Mouse (Mus musculus): ENCODE measurements around the gene Ren1. TPM values are rescaled to one million over a fixed set of nuclear protein-coding genes. Genes with fewer than 3 reads are reported as not detected.

The Ren1 gene
- polyA plus RNA-seq, 1 experiment from 2014 or later: 0.11 TPM

DNA sequence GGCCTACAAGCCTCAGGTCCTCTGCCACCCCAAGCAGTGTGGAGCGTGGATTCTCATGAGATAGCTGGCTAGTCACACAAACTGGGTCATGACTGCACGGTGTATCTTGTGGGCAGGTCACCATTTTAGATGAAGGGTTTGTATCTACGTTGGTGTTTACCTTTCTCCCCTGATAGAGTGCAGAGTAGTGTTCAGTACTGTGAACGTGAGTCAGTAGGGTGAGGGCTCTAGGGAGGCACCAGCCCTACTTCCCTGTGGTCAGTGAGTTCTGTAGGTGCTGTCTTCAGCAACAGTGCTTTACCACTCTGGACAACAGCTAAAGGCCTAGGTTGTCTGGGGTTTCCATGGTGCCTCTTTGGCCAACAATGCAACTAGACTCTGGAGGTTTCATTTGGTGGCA is 53.7 kb downstream of the Ren1 start:
- Histone ChIP-seq H3K36me3 (no peaks in the 10 kb centered on the region), H3K9ac (no peak overlapping the region), H3K9me3 (no peaks in the 10 kb centered on the region), H3K27me3 (replicated peaks) (no peaks in the 10 kb centered on the region), H3K4me1 (peaks cover 14% of the 10 kb centered on the region), H3K4me2 (replicated peaks) (no peak overlapping the region), H3K4me3 (no peak overlapping the region), H3K27ac (no peak overlapping the region)
- no peak for ATAC-seq (ENCODE audit: low FRiP score, low read depth)
- 94% methylated on average over 4 of the region's 4 CpGs for WGBS

DNA sequence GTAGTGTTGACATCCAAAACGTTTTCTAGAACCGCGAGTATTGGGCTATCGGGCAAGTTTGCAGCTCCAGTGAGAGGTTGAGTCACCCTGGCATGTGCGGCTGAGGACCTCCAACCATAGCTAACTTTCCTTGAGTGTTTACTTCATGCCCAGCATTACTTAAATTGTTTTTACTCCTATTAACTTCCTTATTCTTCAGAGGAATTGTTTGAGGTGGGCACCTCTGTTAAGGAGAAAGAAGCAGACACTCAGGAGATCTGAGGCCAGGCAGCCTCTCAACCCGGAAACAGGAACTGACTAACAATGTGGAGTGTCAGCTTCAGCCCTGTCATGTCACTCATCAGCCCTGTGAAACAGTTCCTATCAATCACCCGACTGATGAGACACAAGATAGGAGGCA is 56.3 kb downstream of the Ren1 start:
- no peak overlapping the region for H3K9ac ChIP-seq
- H3K27ac ChIP-seq: no peak overlapping the region
- H3K27me3 ChIP-seq (replicated peaks): no peaks in the 10 kb centered on the region
- H3K36me3 ChIP-seq: no peaks in the 10 kb centered on the region
- H3K4me1 ChIP-seq: peaks cover 14% of the 10 kb centered on the region
- no peak overlapping the region for H3K4me3 ChIP-seq
- no peak overlapping the region for H3K4me2 ChIP-seq (replicated peaks)
- no peaks in the 10 kb centered on the region for H3K9me3 ChIP-seq
- WGBS: 91% methylated on average over 7 of the region's 7 CpGs
- no peak for ATAC-seq (ENCODE audit: low FRiP score, low read depth)

DNA sequence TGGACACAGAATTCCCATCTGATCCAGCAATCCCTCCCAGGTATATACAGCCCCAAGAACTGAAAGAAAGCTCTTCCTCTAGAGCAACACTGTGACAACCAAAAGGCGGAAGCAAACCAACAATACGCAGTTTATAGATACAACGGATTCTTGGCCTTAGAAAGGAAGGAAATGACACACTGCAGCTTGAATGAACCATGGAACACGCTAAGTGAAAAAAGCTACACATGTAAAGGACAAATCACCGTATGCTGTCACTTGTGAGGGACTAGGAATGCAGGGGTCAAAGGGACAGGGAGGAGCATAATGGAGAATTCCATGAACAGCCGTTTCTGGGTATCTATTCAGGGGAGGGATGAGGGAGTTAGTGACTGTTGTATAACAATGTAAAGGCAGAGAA is 57.1 kb downstream of the Ren1 start:
- Histone ChIP-seq H3K9me3 (no peaks in the 10 kb centered on the region), H3K27me3 (replicated peaks) (no peaks in the 10 kb centered on the region), H3K4me3 (no peak overlapping the region), H3K4me2 (replicated peaks) (no peak overlapping the region), H3K36me3 (no peaks in the 10 kb centered on the region), H3K4me1 (peaks cover 14% of the 10 kb centered on the region), H3K27ac (no peak overlapping the region), H3K9ac (no peak overlapping the region)
- 51% methylated on average over 6 of the region's 6 CpGs for WGBS
- ATAC-seq (ENCODE audit: low FRiP score, low read depth): no peak

DNA sequence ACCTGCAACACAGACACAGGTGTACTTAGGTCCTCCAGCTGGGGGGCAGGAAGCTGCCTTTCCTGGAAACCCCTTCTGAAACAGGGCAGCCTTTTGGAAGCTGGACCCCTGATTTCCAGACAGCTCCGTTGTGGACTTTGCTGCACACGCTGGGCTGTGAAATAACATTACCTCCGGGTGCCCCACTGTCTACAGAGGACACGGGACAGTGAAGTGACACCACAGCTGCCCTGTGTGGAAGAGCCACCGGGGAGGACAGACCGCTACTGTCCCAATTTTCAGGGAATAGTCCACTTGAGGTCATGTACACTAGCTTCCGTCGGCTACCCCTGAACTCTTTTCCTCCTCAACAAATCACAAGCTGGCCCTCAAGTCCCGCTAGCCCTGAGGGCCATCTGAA is 58.0 kb downstream of the Ren1 start:
- Histone ChIP-seq H3K4me2 (replicated peaks) (no peak overlapping the region), H3K4me3 (no peak overlapping the region), H3K9me3 (no peaks in the 10 kb centered on the region), H3K27me3 (replicated peaks) (no peaks in the 10 kb centered on the region), H3K36me3 (no peaks in the 10 kb centered on the region), H3K4me1 (peaks cover 17% of the 10 kb centered on the region), H3K9ac (no peak overlapping the region), H3K27ac (no peak overlapping the region)
- 35% methylated on average over 9 of the region's 9 CpGs for WGBS
- ATAC-seq (ENCODE audit: low FRiP score, low read depth): no peak

DNA sequence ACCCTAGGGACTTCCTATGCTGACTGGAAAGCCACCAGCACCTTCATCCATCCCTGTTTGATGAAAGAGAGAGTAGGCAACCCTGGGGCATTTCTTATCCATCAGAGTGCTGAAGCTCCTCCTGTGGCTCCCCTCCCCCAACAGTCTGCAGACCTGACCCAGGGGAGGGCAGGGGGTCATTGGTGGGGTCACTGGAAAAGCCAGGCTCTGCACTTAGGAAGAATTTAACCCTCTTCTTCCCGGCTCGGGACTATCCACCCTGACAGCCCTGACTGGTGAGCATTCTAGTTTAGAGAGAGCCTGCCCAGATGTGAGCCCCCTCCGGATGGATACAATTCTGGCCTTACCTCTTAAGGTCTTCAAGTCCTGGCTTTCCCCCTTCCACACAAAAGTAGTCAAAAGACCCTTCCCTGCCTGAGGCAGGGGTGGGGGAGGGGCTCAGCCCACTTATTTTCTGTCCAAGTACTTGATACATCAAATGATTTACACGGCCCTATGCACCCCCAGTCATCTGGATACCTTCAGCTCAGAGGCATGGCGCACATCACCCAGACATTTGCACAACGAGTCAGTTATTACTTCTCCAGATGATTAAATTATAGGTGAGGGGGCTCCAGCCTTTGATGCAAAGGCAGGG is 58.7 kb downstream of the Ren1 start:
- ATAC-seq (ENCODE audit: low FRiP score, low read depth): peak; percentile 13; the same call in 1 of the 2 replicates
- Histone ChIP-seq H3K9ac (no peak overlapping the region), H3K4me2 (replicated peaks) (no peak overlapping the region; the same call in 1 of the 2 replicates), H3K4me3 (no peak overlapping the region), H3K27me3 (replicated peaks) (no peaks in the 10 kb centered on the region), H3K4me1 (peaks cover 17% of the 10 kb centered on the region), H3K36me3 (no peaks in the 10 kb centered on the region), H3K9me3 (no peaks in the 10 kb centered on the region), H3K27ac (no peak overlapping the region)
- WGBS: 8% methylated on average over 6 of the region's 6 CpGs

DNA sequence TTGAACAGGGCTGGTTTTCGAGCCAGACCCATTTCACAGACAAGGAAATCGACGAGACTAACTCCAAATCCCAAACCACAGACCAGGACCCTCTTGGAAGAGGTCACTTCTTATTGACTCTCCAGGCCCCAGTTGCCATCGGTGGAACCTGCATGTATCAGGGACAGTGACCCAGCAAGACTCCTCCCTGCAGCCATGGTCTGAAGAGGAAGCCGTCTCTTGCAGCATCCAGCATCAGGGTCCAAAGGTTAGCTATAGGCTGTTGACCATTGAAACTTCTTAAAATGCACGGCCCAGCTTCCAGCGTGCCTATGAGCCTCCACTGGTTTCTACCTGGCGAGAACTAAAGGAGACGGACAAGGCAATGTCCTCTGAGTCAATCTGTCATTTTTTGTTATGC is 59.5 kb downstream of the Ren1 start:
- Histone ChIP-seq H3K27me3 (replicated peaks) (no peaks in the 10 kb centered on the region), H3K4me3 (no peak overlapping the region), H3K4me2 (replicated peaks) (no peak overlapping the region; the same call in 1 of the 2 replicates), H3K4me1 (peaks cover 17% of the 10 kb centered on the region), H3K27ac (no peak overlapping the region), H3K9ac (no peak overlapping the region), H3K9me3 (no peaks in the 10 kb centered on the region), H3K36me3 (no peaks in the 10 kb centered on the region)
- WGBS: 60% methylated on average over 9 of the region's 9 CpGs
- ATAC-seq (ENCODE audit: low FRiP score, low read depth): no peak

Other genes starting within 250 kb of the Ren1 start
- gene Ppp1r15b, start 219.4 kb upstream of the Ren1 start, polyA plus RNA-seq (2016; fragmentation: Nextera tagmentation; extraction: Ambion mirVana): 43.3 and 45.8 TPM in 2 replicates
- 28.4 and 29.4 TPM in 2 replicates for gene Plekha6, start 186.3 kb upstream of the Ren1 start, polyA plus RNA-seq (2016; fragmentation: Nextera tagmentation; extraction: Ambion mirVana)
- gene Golt1a, start 40.7 kb upstream of the Ren1 start, polyA plus RNA-seq (2016; fragmentation: Nextera tagmentation; extraction: Ambion mirVana): not detected in 2 replicates
- gene Kiss1, start 28.6 kb upstream of the Ren1 start, polyA plus RNA-seq (2016; fragmentation: Nextera tagmentation; extraction: Ambion mirVana): not detected in 2 replicates
- 5.6 TPM in 2 replicates for gene Etnk2, start 13.1 kb downstream of the Ren1 start, polyA plus RNA-seq (2016; fragmentation: Nextera tagmentation; extraction: Ambion mirVana)
- gene Sox13, start 73.9 kb downstream of the Ren1 start, polyA plus RNA-seq (2016; fragmentation: Nextera tagmentation; extraction: Ambion mirVana): 14.2 and 14.8 TPM in 2 replicates

Measured in neural tube, embryonic 12.5 days (tissue).